Mouse (Mus musculus): ENCODE results near the gene Olfr1109.

Olfr1109 gene

GRCm38 (mm10) chr2:87095908-87096307, at the start of gene Olfr1109:
TSS of gene Olfr1109 (minus strand) at chr2:87096008.
- in situ Hi-C loops (cut with MboI, MseI), result no loop called here

- in situ Hi-C loops (cut with MboI, MseI), result no loop called here
These were observed 44.4 kb upstream of the Olfr1109 start, which contains the start of gene Olfr1110 for GRCm38 (mm10) chr2:87140200-87140599. TSS of gene Olfr1110 (minus strand) at chr2:87140300.

GRCm38 (mm10) chr2:87114467-87114866, 18.7 kb upstream of the Olfr1109 start, which contains the start of gene Olfr259:
TSS of gene Olfr259 (minus strand) at chr2:87114567.
- in situ Hi-C loops (cut with MboI, MseI), result loop anchor here in 1 of 2 experiments (10.0 kb wide), 1 partner anchor 530 kb away; the partner anchor contains the start of gene Olfr1133

- in situ Hi-C loops (cut with MboI, MseI), result no loop called here
These were observed 20.1 kb downstream of the Olfr1109 start, which contains the start of gene Olfr1107 for GRCm38 (mm10) chr2:87075717-87076116. TSS of gene Olfr1107 (minus strand) at chr2:87075817.

DNA sequence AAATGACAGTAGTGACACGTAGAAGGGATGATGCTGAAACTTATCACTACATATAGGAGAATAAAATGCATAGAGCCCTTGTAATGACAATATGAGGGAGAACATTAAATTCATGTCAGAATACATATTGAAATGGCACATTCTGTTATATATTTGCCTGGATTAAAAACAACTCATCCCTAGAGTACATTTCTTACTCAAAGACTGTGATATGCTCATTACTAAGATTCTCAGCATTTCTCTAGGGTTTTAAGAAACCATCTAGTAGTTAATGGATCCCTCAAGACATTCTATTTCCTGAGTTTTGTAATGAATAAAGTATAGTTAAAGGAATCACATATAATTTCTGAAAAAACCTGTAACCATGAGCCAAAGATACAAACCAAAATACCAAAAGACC, 43.6 kb downstream of the Olfr1109 start, which contains the start of gene Olfr1106:
Olfr1106 (minus strand) TSS at position 101 of the 400 bp plus-strand sequence.
- in situ Hi-C loops (cut with MboI, MseI), result no loop called here

All from T-helper 17 cell (primary cell).